Mouse (Mus musculus) small intestine, adult 2 months (tissue): ENCODE results near the gene Nubpl. TPM values are rescaled to one million over a fixed set of nuclear protein-coding genes. Genes with fewer than 3 reads are reported as not detected.
"Not testable (repeated sequence)": the region's sequence is repeated elsewhere in the genome, so short reads cannot be mapped to it uniquely, and the experiment has no call there.

ENCODE experiments used
- H3K27ac ChIP-seq: fragments of 200-500 bp; 2 replicates; pipeline ENCODE4 v1.5.1; 2012; ENCODE audit warnings: low read depth, low read length, control low read depth, inconsistent platforms; ENCODE audit not compliant: insufficient read depth
- H3K27me3 ChIP-seq: fragments of 200-500 bp; 2 replicates; pipeline ENCODE4 v1.6.1; 2012; ENCODE audit warnings: mild to moderate bottlenecking, moderate library complexity, low read length, inconsistent platforms; ENCODE audit not compliant: control insufficient read depth, insufficient read depth
- H3K36me3 ChIP-seq: fragments of 200-500 bp; 2 replicates; pipeline ENCODE4 v1.6.1; 2012; ENCODE audit warnings: mild to moderate bottlenecking, low read length, control low read depth, inconsistent platforms; ENCODE audit not compliant: control insufficient read depth, insufficient read depth
- H3K4me1 ChIP-seq: fragments of 200-500 bp; 2 replicates; pipeline ENCODE4 v1.6.1; 2012; ENCODE audit warnings: low read length, inconsistent platforms, mixed read lengths; ENCODE audit not compliant: control insufficient read depth, insufficient read depth, insufficient read length
- H3K4me3 ChIP-seq: fragments of 200-500 bp; 2 replicates; pipeline ENCODE4 v1.5.1; 2012; ENCODE audit warnings: low read depth, mild to moderate bottlenecking, control low read depth, inconsistent platforms, low read length, moderate library complexity
- CTCF ChIP-seq: fragments of 200-500 bp; IDR thresholded peaks from 2 replicates; pipeline ENCODE4 v1.5.1; 2012; ENCODE audit warnings: low read depth, mild to moderate bottlenecking, control low read depth, inconsistent platforms, low read length, moderate library complexity, mixed read lengths; ENCODE audit not compliant: insufficient replicate concordance, insufficient read length; ENCODE audit errors: extremely low read depth
- POLR2A ChIP-seq: fragments of 200-500 bp; IDR thresholded peaks from 2 replicates; pipeline ENCODE4 v1.6.1; 2012; ENCODE audit warnings: low read depth, mild to moderate bottlenecking, control low read depth, inconsistent platforms, low read length, moderate library complexity
- WGBS: fragments of 180-500 bp; shearing (Covaris S2); methylation state at CpG from one replicate; pipeline ENCODE4 v1.1.7; 2018; 5-methylcytosine and 5-hydroxymethylcytosine counted together
- polyA plus RNA-seq: library from polyadenylated mRNA; depleted of rRNA; stranded (reverse); fragments of >200 nt; gene quantifications from 2 replicates; pipeline ENCODE4 v1.2.3, GENCODE M21; 2012; rRNA removed

The Nubpl gene
- polyA plus RNA-seq = 0.04 and 0.33 TPM in 2 replicates

- Histone ChIP-seq H3K4me1 (no peaks in the 10 kb centered on the region), H3K4me3 (peak within 1 kb of the TSS; percentile 81), H3K36me3 (no peaks in the 10 kb centered on the region), H3K27ac (no peak within 1 kb of the TSS), H3K27me3 (no peaks in the 10 kb centered on the region)
- under 1% methylated on average over 32 of the region's 32 CpGs for WGBS
- TF ChIP-seq POLR2A (no peak), CTCF (no peak)
Observed at GRCm38 (mm10) chr12:52097650-52098070, at the start of gene Nubpl. TSS of gene Nubpl (plus strand) at chr12:52097737.

GRCm38 (mm10) chr12:52049324-52049723 is 48.2 kb upstream of the Nubpl start:
- no peak overlapping the region for H3K4me3 ChIP-seq
- H3K36me3 ChIP-seq = no peaks in the 10 kb centered on the region
- TF ChIP-seq CTCF (no peak), POLR2A (no peak)
- 76% methylated on average over 2 of the region's 2 CpGs for WGBS
- H3K27me3 ChIP-seq = no peaks in the 10 kb centered on the region
- no peaks in the 10 kb centered on the region for H3K4me1 ChIP-seq
- H3K27ac ChIP-seq = no peak overlapping the region

DNA sequence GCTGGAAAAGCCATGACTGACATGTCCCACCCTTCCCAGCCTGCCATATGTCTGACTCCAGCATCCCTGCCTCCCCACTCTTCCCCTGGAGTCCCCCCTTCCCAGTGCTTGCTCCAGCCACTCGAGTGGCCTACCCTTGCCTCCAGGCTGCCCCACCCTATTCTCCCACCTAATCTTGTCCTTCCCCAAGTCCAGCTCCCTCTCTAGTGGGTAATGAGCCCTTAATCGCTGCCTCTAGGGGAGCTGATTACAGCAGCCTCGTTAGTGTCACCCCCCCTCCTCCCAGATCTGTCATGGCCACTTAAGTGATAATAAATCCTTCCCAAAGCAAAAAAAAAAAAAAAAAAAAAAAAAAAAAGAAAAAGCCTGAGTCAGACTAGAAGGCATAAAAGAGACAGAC is 18.2 kb upstream of the Nubpl start:
- WGBS = 29% methylated on average over 1 of the region's 3 CpGs
- H3K36me3 ChIP-seq, H3K4me3 ChIP-seq, H3K27me3 ChIP-seq, H3K27ac ChIP-seq, H3K4me1 ChIP-seq: not testable (repeated sequence)

GRCm38 (mm10) chr12:52097049-52097649 is 388 bp upstream of the Nubpl start:
- peak overlapping the region; percentile 81; the same call in 1 of the 2 replicates for H3K4me3 ChIP-seq
- no peak overlapping the region for H3K27ac ChIP-seq
- TF ChIP-seq POLR2A (no peak), CTCF (no peak)
- H3K4me1 ChIP-seq = no peaks in the 10 kb centered on the region
- 71% methylated on average over 13 of the region's 13 CpGs for WGBS
- no peaks in the 10 kb centered on the region for H3K36me3 ChIP-seq
- no peaks in the 10 kb centered on the region for H3K27me3 ChIP-seq

DNA sequence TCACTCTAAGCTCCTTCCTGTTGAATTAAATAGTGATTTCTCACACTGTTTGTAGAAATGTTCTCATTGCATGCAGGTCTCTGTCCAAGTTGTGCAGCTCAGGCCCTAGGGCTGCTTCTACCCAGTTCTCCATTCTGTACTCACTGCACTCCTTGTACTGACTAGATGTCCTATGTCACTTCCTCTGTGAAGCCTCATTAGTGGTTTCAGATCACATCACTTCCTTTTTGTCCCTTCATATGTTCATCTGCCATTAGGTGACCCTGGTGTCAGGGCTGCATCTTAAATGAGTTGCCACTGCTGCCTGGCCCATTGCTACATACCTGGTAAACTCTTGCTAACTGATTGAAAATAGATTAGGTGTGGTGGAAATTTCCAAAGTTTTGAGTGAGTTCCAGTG is 22.7 kb downstream of the Nubpl start:
- H3K4me1 ChIP-seq = no peaks in the 10 kb centered on the region
- H3K27ac ChIP-seq = no peak overlapping the region
- no peaks in the 10 kb centered on the region for H3K27me3 ChIP-seq
- H3K36me3 ChIP-seq = no peaks in the 10 kb centered on the region
- no peak overlapping the region for H3K4me3 ChIP-seq
- TF ChIP-seq CTCF = no peak
- TF ChIP-seq POLR2A = no peak

DNA sequence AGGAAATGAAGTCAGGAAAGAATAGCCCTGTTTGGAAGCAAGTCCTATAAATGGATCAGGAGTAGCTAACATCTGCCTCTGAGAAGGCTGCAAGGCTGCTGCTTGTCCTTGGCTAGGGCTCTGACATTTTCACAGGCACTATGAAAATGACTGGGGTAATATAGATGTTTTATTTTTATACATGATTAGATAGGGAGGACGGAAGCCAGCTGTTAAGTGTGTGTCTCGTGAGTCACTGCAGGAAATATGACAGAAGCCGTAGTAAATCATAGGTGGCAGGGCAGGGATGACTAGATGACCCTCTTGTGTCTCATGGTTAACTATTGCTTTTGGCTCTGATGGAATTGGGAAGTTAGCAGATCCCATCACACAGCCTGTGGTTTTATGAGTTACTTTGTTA is 28.9 kb downstream of the Nubpl start:
- TF ChIP-seq CTCF (no peak), POLR2A (no peak)
- Histone ChIP-seq H3K4me3 (no peak overlapping the region), H3K36me3 (no peaks in the 10 kb centered on the region), H3K4me1 (no peaks in the 10 kb centered on the region), H3K27ac (no peak overlapping the region), H3K27me3 (no peaks in the 10 kb centered on the region)
- WGBS = 13% methylated on average over 3 of the region's 3 CpGs

DNA sequence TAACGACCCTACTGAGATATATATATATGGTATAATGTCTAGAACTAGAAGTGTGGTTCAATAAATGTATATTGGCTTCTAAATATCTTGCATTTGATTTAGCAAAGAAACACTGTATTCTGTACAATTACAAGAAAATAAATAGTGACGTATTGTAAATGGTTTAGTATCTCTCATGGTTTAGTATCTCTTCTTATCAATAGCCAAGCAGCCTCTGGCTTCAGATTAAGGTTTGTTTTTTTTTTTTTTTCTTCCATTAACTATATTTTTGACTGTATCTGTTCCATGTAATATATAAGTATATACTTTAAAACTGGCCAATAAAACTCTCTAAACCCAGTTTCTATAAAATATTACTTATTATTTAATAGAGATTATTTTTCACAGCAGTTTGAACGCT is 31.5 kb downstream of the Nubpl start:
- Histone ChIP-seq H3K4me3 (no peak overlapping the region), H3K27me3 (no peaks in the 10 kb centered on the region), H3K36me3 (no peaks in the 10 kb centered on the region), H3K27ac (no peak overlapping the region), H3K4me1 (no peaks in the 10 kb centered on the region)
- no peak for TF ChIP-seq POLR2A
- TF ChIP-seq CTCF = no peak
- WGBS = 89% methylated on average over 3 of the region's 3 CpGs

DNA sequence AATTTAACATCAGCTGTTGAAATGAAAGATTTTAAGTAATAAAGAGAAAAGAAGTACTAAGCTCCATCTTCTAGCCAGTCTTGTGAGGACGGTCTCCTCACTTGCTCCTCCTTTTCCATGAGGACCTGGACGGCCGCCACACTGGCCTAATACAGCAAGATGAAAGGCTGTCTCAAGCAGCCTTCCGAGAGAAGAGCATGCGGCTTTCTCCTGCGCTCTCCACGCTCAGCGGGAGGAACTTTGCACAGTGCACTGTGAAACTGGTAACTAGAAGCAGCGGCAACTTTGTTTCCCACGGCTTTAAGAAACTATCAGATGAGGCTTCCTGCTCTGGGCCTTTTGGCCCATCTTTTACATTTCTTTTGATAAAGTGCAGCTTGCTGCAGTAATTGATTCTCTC is 34.7 kb downstream of the Nubpl start:
- WGBS = 40% methylated on average over 10 of the region's 10 CpGs
- TF ChIP-seq CTCF (no peak), POLR2A (no peak)
- H3K4me3 ChIP-seq = no peak overlapping the region
- no peaks in the 10 kb centered on the region for H3K4me1 ChIP-seq
- H3K36me3 ChIP-seq = no peaks in the 10 kb centered on the region
- no peak overlapping the region for H3K27ac ChIP-seq
- H3K27me3 ChIP-seq = no peaks in the 10 kb centered on the region
